Mouse (Mus musculus) CD4-positive, CD25-positive, alpha-beta regulatory T cell, adult 2 months (primary cell): ENCODE results near the gene Dnajc21.

Source experiments
- DNase-seq: peaks from one replicate; pipeline ENCODE4 v3.0.0-alpha.2; 2012; ENCODE audit warnings: low read depth, low spot score

Dnajc21 gene

DNA sequence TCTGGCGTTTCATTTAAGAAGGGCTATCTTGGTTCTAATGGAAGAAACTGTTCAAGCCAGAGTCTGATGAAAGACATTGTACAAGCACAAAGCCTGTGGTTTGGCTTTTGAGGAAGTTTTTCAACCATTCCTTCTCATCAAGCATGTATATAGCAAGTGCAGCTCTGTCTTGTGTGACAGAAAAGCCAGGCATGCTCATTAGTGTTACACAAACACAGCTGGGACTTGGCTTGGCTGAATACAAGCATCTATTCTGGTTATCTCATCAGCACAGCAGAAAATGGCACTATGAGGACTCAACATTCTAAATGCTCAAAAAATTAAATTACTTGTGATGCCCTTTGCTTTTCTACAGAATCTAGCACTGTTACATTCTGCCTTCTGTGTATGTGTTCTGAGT lies 33.4 kb downstream of the Dnajc21 start:
- DNase-seq, result no peak

DNA sequence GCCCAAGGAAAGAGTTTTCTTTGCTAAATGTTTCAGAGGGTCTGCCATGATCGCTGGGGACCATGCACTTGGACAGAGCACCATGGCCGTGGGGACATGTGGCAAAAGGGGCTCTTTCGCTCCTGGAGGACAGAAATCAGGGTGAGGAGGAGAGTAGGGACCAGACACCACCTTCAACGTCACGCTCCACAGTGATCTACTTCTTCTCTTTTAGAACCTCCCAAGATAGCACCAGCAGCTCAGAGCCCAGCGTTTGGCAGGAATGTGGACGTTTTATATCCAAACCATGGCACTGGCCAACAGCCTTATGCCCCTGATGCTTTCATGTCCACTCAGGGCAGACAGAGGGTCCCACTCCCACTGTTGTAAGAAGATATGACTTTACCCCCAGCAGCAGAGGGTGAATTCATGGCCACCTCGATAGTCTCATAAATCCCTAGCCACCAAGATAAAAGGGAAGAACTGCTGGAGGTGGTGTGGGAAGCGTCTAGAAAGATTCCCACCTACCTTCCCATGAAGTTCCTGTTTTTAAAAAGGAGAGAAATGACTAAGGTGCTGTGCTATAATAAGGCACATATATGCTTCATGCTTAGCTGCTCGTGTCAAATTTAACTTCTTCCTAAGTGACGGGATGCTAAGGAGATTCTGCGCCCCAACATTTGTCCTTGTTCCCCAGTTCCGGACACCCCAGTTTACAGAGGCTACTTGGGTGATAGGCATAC lies 43.6 kb downstream of the Dnajc21 start:
- DNase-seq, result no peak

DNA sequence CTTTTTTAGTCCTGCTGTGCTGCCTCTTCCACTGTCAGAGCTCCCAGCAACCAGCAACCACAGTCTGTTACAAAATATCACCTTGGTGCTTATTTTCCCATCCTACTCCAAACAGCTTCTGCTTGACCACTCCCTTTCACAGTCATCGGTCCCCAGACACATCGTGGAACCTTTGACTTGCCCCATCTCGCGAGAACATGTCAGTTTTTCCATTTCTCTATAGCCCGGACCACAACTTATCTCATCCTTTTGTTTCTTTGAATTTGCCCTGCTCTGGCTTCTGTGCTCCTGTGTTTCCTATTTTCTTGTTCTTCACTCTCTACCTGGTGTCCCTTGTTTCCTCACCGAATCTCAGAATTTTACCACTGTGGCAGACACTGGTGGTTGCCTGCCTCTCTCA lies 44.2 kb downstream of the Dnajc21 start:
- DNase-seq, result no peak

DNA sequence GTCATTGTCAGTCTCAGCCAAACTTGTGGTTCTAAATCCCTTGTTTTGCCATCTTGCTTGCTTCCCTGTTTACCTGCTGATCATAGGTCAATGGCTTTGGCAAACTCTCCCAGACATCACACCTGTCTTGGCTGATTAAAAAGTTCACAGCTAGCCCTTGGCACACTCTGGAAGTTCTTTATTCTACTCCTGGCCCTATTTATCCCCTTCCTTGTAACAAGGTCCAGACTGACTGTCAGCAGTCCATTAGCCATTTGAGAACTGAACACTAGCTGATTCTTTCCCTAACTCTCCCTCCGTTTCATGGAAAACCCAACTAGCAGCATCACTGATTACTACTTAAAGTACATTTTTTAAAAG lies 48.6 kb downstream of the Dnajc21 start:
- DNase-seq, result no peak

DNA sequence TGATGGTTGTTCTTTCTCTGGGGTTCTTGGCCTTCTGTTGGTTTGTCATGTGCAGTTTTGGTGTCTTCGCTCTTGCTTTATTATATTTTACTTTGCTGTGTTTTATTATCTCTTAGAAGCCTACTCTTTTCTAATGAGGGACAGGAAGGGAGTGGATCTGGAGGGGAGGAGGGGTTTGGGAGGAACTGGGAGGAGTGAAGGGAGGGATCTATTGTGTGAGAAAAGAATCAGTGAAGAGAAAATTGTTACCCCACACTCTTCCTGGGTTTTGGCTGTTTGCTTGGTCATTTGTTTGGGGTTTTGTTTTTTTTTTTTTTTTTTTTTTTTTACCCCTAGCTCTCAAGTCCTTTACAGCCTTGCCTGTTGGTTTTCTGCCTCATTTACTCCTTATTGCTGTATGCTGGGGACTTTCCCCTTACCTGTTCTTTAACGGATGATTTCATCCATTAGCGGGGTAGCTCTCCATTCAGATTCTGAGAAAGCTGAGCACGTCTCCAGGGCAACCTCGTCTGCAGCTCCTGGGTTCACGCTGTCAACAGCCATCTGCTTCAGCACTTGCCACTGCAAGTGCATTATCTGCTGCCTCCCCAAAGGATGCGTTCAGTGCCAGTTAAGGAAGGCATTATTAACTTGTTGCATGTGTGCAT lies 49.1 kb downstream of the Dnajc21 start:
- no peak for DNase-seq

DNA sequence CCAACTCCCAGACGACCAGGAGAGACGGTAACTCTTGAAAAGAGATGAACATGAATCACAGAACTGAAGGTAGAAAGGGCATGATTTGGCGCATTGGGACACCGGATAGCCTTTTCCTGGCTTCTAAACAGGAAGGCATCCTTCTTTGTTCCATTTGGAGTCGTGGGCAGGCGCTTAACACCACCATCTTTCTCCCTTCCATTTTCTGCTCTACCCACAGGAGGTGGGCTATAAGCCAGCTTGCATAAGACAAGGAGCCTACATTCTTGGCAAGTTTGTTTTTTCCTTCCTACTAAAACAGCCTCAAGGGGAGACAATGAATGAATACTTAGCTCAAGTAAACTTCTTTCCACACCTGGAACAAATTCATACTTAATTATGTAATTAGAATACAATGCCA lies 56.7 kb downstream of the Dnajc21 start:
- no peak for DNase-seq

DNA sequence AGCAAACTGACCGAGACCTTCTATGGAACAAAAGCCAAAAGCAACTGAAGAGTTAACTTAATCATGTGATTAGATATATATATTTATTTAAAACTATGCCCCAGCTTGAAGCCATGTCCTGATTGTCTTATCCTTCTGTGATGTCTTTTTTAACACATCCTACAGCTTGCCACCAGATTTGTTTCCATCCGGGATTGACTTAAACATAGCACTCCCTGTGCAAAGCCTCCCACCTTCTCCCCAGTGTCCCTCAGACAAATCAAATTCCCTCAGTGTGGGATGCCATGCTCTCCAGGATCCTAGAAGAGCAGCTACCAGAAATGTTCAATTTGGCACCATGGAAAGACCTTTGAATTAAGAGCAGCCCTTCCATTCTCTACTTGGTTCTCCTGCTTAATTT lies 59.4 kb downstream of the Dnajc21 start:
- no peak for DNase-seq

DNA sequence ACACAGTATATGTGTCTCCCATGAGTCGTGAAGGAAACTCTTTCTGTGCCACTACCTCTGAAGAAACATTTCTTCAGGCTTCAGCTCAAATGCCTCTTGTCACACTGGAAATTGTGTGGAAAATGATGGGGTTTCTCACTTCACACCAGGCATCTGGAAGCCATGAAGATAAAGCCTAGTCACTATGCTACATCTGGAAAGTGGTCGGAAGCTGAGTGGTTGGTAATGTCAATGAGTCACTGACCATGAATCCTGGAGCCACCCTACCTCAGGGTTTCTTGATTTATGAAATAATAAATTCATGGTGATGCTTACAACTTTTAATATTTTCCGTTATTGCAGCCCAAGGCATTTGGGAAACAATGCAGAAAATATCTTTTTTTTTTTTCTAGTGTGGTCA lies 60.5 kb downstream of the Dnajc21 start:
- DNase-seq, result no peak

DNA sequence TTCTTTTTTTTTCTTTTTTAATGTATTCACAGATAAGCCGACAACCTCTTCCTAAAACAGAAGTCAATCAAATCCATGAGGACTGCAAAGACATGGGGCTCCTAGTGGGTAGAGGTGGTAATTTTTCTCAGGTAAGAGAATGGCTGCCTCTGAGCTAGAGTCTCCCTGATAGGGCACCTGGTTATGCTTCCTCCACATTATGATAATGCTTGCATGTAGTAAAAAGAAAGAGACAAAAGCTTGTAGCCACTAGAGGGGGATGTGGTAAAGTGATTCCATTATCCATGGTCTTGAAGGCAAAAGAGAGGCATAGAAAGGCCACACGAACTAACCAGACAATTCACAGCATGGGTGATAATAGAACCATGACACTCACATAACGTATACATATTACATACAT lies 69.9 kb downstream of the Dnajc21 start:
- peak; percentile 7 for DNase-seq

DNA sequence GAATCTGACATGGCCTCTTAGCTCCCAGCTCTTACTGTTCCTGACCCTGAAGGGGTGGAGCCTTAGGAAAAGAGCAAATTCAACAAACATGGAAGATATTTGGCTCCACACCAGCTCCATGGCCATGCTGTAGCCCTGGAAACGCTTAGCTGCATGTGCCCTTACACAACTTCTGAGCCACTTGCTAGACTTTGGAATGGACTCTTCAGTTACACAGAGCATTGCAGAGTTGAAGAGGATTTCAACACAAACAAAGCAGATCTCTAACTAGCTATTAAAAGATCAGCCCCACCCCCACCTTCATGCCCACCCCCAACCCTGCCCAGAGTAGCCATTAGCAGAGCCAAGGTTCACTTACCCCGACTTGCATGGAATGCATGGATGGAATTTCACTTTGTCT lies 70.5 kb downstream of the Dnajc21 start:
- DNase-seq, result no peak
